Mouse (Mus musculus): Measurements from ENCODE around the gene Kcnk18. TPM values are rescaled to one million over a fixed set of nuclear protein-coding genes. Genes with fewer than 3 reads are reported as not detected.

Kcnk18 gene
- polyA plus RNA-seq, 1 experiment from 2014 or later, result not detected

- Histone ChIP-seq H3K36me3 (ENCODE audit: control insufficient read depth, insufficient read depth, low read length) (no peaks in the 10 kb centered on the region), H3K9me3 (ENCODE audit: control insufficient read depth, low read length) (no peaks in the 10 kb centered on the region), H3K4me3 (ENCODE audit: low read depth, low read length) (no peak overlapping the region), H3K4me1 (replicated peaks; ENCODE audit: control insufficient read depth, insufficient read depth) (no peaks in the 10 kb centered on the region), H3K27me3 (ENCODE audit: control insufficient read depth, insufficient read depth, low read length) (no peaks in the 10 kb centered on the region), H3K27ac (replicated peaks) (no peak overlapping the region), H3K4me2 (replicated peaks; ENCODE audit: low read depth) (no peak overlapping the region), H3K9ac (ENCODE audit: low read length) (no peak overlapping the region)
- 65% methylated on average over 5 of the region's 5 CpGs for WGBS
- DNase-seq (ENCODE audit: low spot score) (no peak), ATAC-seq (ENCODE audit: low FRiP score, low TSS enrichment) (no peak)
- no peak for TF ChIP-seq EP300 (optimal IDR thresholded peaks at IDR 0.05)
- TF ChIP-seq CTCF (IDR thresholded peaks at IDR 0.05; ENCODE audit: low read depth), result no peak
Observed at GRCm38 (mm10) chr19:59232786-59233185, 13.8 kb downstream of the Kcnk18 start.

DNA sequence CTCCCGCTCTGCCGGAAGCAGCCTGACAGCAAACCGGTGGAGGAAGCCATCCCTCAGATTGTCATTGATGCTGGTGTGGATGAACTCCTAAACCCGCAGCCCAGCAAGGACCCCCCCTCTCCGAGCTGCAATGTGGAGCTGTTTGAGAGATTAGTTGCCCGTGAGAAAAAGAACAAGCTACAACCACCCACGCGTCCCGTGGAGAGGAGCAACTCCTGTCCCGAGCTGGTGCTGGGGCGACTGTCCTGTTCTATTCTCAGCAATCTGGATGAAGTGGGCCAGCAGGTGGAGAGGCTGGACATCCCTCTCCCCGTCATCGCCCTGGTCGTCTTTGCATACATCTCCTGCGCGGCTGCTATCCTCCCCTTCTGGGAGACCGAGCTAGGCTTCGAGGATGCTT lies 16.0 kb downstream of the Kcnk18 start:
- ATAC-seq (ENCODE audit: low FRiP score, low TSS enrichment) (no peak), DNase-seq (ENCODE audit: low spot score) (no peak)
- 81% methylated on average over 18 of the region's 18 CpGs for WGBS
- no peaks in the 10 kb centered on the region for H3K9me3 ChIP-seq (ENCODE audit: control insufficient read depth, low read length)
- H3K27me3 ChIP-seq (ENCODE audit: control insufficient read depth, insufficient read depth, low read length), result no peaks in the 10 kb centered on the region
- H3K36me3 ChIP-seq (ENCODE audit: control insufficient read depth, insufficient read depth, low read length), result no peaks in the 10 kb centered on the region
- no peak for TF ChIP-seq EP300 (optimal IDR thresholded peaks at IDR 0.05)
- no peak for TF ChIP-seq CTCF (IDR thresholded peaks at IDR 0.05; ENCODE audit: low read depth)
- H3K9ac ChIP-seq (ENCODE audit: low read length), result no peak overlapping the region
- H3K27ac ChIP-seq (replicated peaks), result no peak overlapping the region
- H3K4me2 ChIP-seq (replicated peaks; ENCODE audit: low read depth), result no peak overlapping the region
- H3K4me3 ChIP-seq (ENCODE audit: low read depth, low read length), result no peak overlapping the region
- H3K4me1 ChIP-seq (replicated peaks; ENCODE audit: control insufficient read depth, insufficient read depth), result no peaks in the 10 kb centered on the region

DNA sequence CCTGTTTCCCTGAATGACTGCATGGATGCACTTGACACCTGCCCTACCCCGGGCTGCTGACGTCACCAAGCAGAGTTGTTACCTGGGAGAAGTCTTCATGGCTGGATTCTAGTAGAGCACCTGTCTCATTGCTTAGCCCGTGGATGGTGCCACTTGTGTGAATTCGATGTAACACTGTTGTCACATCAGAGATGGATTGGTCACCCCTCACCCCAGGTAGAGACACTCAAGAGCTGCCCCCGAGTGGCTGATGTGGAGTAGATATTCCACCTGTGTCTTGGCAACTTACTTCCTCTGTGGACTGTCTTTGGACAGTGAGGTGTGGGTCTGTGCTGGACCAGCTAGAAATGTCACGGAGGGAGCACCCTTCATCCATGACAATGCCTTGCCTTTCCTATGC lies 17.0 kb downstream of the Kcnk18 start:
- DNase-seq (ENCODE audit: low spot score) (no peak), ATAC-seq (ENCODE audit: low FRiP score, low TSS enrichment) (no peak)
- Histone ChIP-seq H3K36me3 (ENCODE audit: control insufficient read depth, insufficient read depth, low read length) (no peaks in the 10 kb centered on the region), H3K9ac (ENCODE audit: low read length) (no peak overlapping the region), H3K4me1 (replicated peaks; ENCODE audit: control insufficient read depth, insufficient read depth) (no peaks in the 10 kb centered on the region), H3K9me3 (ENCODE audit: control insufficient read depth, low read length) (no peaks in the 10 kb centered on the region), H3K4me3 (ENCODE audit: low read depth, low read length) (no peak overlapping the region), H3K27ac (replicated peaks) (no peak overlapping the region), H3K27me3 (ENCODE audit: control insufficient read depth, insufficient read depth, low read length) (no peaks in the 10 kb centered on the region), H3K4me2 (replicated peaks; ENCODE audit: low read depth) (no peak overlapping the region)
- 73% methylated on average over 6 of the region's 6 CpGs for WGBS
- TF ChIP-seq EP300 (optimal IDR thresholded peaks at IDR 0.05) (no peak), CTCF (IDR thresholded peaks at IDR 0.05; ENCODE audit: low read depth) (no peak)

GRCm38 (mm10) chr19:59238630-59239029 lies 19.6 kb downstream of the Kcnk18 start:
- Histone ChIP-seq H3K27me3 (ENCODE audit: control insufficient read depth, insufficient read depth, low read length) (no peaks in the 10 kb centered on the region), H3K9ac (ENCODE audit: low read length) (no peak overlapping the region), H3K27ac (replicated peaks) (no peak overlapping the region), H3K4me1 (replicated peaks; ENCODE audit: control insufficient read depth, insufficient read depth) (no peaks in the 10 kb centered on the region), H3K9me3 (ENCODE audit: control insufficient read depth, low read length) (no peaks in the 10 kb centered on the region), H3K36me3 (ENCODE audit: control insufficient read depth, insufficient read depth, low read length) (no peaks in the 10 kb centered on the region), H3K4me2 (replicated peaks; ENCODE audit: low read depth) (no peak overlapping the region), H3K4me3 (ENCODE audit: low read depth, low read length) (no peak overlapping the region)
- TF ChIP-seq CTCF (IDR thresholded peaks at IDR 0.05; ENCODE audit: low read depth), result no peak
- no peak for TF ChIP-seq EP300 (optimal IDR thresholded peaks at IDR 0.05)
- DNase-seq (ENCODE audit: low spot score) (no peak), ATAC-seq (ENCODE audit: low FRiP score, low TSS enrichment) (no peak)
- WGBS, result 77% methylated on average over 3 of the region's 3 CpGs

DNA sequence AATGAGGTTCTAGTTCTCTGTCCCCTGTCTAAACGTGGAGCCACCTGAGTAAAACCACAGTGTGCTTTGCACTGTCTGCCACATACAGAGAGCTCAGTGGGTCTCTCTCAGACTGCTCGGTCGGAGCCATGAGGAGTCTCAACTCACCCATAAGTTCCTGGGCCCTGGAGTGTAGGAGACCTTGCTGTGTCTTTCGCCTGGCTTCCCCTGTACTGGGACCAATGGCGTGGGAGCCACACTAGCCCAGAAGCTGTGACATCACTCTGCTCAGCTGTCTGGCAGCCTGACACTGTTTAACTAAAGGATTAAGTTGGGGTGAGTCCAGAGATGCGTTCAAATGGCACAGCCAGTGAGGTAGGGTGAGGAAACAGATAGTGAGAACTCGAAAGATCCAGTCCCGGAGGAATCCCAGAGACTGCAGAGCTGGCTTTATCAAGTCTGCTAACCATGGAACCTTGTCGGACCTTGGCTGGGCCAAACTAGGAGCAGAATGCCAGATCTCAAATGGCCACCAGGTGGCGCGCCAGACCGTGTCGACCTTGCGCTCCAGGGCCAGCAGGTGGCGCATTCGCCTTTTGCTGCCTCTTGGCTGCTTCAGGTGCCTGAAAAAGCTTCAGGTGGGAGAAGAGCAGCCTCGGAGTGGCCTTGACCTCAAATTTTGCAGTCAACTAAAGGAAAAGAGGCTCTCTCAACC lies 20.3 kb downstream of the Kcnk18 start:
- ATAC-seq (ENCODE audit: low FRiP score, low TSS enrichment), result peak; percentile 60
- peak; percentile 89 for DNase-seq (ENCODE audit: low spot score)
- TF ChIP-seq EP300 (optimal IDR thresholded peaks at IDR 0.05) (no peak), CTCF (IDR thresholded peaks at IDR 0.05; ENCODE audit: low read depth) (peak; percentile 100)
- Histone ChIP-seq H3K36me3 (ENCODE audit: control insufficient read depth, insufficient read depth, low read length) (no peaks in the 10 kb centered on the region), H3K27me3 (ENCODE audit: control insufficient read depth, insufficient read depth, low read length) (no peaks in the 10 kb centered on the region), H3K4me3 (ENCODE audit: low read depth, low read length) (no peak overlapping the region), H3K9ac (ENCODE audit: low read length) (no peak overlapping the region), H3K4me1 (replicated peaks; ENCODE audit: control insufficient read depth, insufficient read depth) (no peaks in the 10 kb centered on the region), H3K9me3 (ENCODE audit: control insufficient read depth, low read length) (no peaks in the 10 kb centered on the region), H3K4me2 (replicated peaks; ENCODE audit: low read depth) (no peak overlapping the region), H3K27ac (replicated peaks) (no peak overlapping the region)
- WGBS, result 17% methylated on average over 17 of the region's 17 CpGs

- no peak overlapping the region for H3K4me2 ChIP-seq (replicated peaks; ENCODE audit: low read depth)
- H3K9me3 ChIP-seq (ENCODE audit: control insufficient read depth, low read length), result no peaks in the 10 kb centered on the region
- H3K4me3 ChIP-seq (ENCODE audit: low read depth, low read length), result no peak overlapping the region
- H3K9ac ChIP-seq (ENCODE audit: low read length), result no peak overlapping the region
- no peaks in the 10 kb centered on the region for H3K4me1 ChIP-seq (replicated peaks; ENCODE audit: control insufficient read depth, insufficient read depth)
- H3K27me3 ChIP-seq (ENCODE audit: control insufficient read depth, insufficient read depth, low read length), result no peaks in the 10 kb centered on the region
- TF ChIP-seq CTCF (IDR thresholded peaks at IDR 0.05; ENCODE audit: low read depth) (no peak), EP300 (optimal IDR thresholded peaks at IDR 0.05) (no peak)
- no peak overlapping the region for H3K27ac ChIP-seq (replicated peaks)
- no peak for ATAC-seq (ENCODE audit: low FRiP score, low TSS enrichment)
- no peak for DNase-seq (ENCODE audit: low spot score)
- 76% methylated on average over 4 of the region's 4 CpGs for WGBS
- no peaks in the 10 kb centered on the region for H3K36me3 ChIP-seq (ENCODE audit: control insufficient read depth, insufficient read depth, low read length)
Observed at GRCm38 (mm10) chr19:59241987-59242386, 23.0 kb downstream of the Kcnk18 start.
